Mouse (Mus musculus): ENCODE data around the gene Hist1h3h. TPM values are rescaled to one million over a fixed set of nuclear protein-coding genes. Genes with fewer than 3 reads are reported as not detected.
A peak's percentile ranks its signal among the peaks of the same experiment; 100 is the strongest.
"Not testable (repeated sequence)": the region's sequence is repeated elsewhere in the genome, so short reads cannot be mapped to it uniquely, and the experiment has no call there.

Hist1h3h gene
- 81.3 and 147 TPM in 2 replicates for polyA plus RNA-seq (2012; rRNA removed)

- 3% methylated on average over 32 of the region's 56 CpGs for WGBS
- not testable (repeated sequence) for H3K4me1 ChIP-seq (ENCODE audit: control insufficient read depth, insufficient read depth, insufficient read length); H3K27me3 ChIP-seq (ENCODE audit: control insufficient read depth, insufficient read depth, low read length); H3K36me3 ChIP-seq (ENCODE audit: control insufficient read depth, insufficient read depth, low read length)
- H3K4me3 ChIP-seq (ENCODE audit: extremely low read depth, insufficient read depth, insufficient read length) = peak within 1 kb of the TSS; percentile 50
- peak within 1 kb of the TSS; percentile 79 for H3K27ac ChIP-seq (ENCODE audit: insufficient read depth, low read length)
- DNase-seq (ENCODE audit: low read depth in 1 of 2, low spot score in 2 of 2) = peak; percentile 81 to 83
- peak; percentile 55 for TF ChIP-seq POLR2A (IDR thresholded peaks at IDR 0.05; ENCODE audit: low read depth, low read length)
These were observed at the start of gene Hist1h3h for GRCm38 (mm10) chr13:21717397-21718357. Hist1h3h (plus strand) TSS chr13:21717659.

- DNase-seq (ENCODE audit: low read depth in 1 of 2, low spot score in 2 of 2) = no peak
- TF ChIP-seq CTCF (IDR thresholded peaks at IDR 0.05; ENCODE audit: extremely low read depth, insufficient read depth, insufficient read length, insufficient replicate concordance) (no peak), POLR2A (IDR thresholded peaks at IDR 0.05; ENCODE audit: low read depth, low read length) (no peak)
- Histone ChIP-seq H3K4me1 (ENCODE audit: control insufficient read depth, insufficient read depth, insufficient read length) (no peaks in the 10 kb centered on the region), H3K27me3 (ENCODE audit: control insufficient read depth, insufficient read depth, low read length) (no peaks in the 10 kb centered on the region), H3K36me3 (ENCODE audit: control insufficient read depth, insufficient read depth, low read length) (no peaks in the 10 kb centered on the region), H3K4me3 (ENCODE audit: extremely low read depth, insufficient read depth, insufficient read length) (no peak within 1 kb of the TSS), H3K27ac (ENCODE audit: insufficient read depth, low read length) (no peak within 1 kb of the TSS)
- 88% methylated on average over 2 of the region's 2 CpGs for WGBS
These were observed 40.2 kb upstream of the Hist1h3h start, which contains the start of gene Olfr1360 for GRCm38 (mm10) chr13:21677305-21677704. Olfr1360 (minus strand) TSS chr13:21677405.

- no peak for DNase-seq (ENCODE audit: low read depth in 1 of 2, low spot score in 2 of 2)
- TF ChIP-seq POLR2A (IDR thresholded peaks at IDR 0.05; ENCODE audit: low read depth, low read length) = no peak
- no peak for TF ChIP-seq CTCF (IDR thresholded peaks at IDR 0.05; ENCODE audit: extremely low read depth, insufficient read depth, insufficient read length, insufficient replicate concordance)
- no peak within 1 kb of the TSS for H3K4me3 ChIP-seq (ENCODE audit: extremely low read depth, insufficient read depth, insufficient read length)
- H3K36me3 ChIP-seq (ENCODE audit: control insufficient read depth, insufficient read depth, low read length) = no peaks in the 10 kb centered on the region
- no peak within 1 kb of the TSS for H3K27ac ChIP-seq (ENCODE audit: insufficient read depth, low read length)
- H3K27me3 ChIP-seq (ENCODE audit: control insufficient read depth, insufficient read depth, low read length) = no peaks in the 10 kb centered on the region
- no peaks in the 10 kb centered on the region for H3K4me1 ChIP-seq (ENCODE audit: control insufficient read depth, insufficient read depth, insufficient read length)
These were observed 19.6 kb upstream of the Hist1h3h start, which contains the start of gene Olfr1359 for GRCm38 (mm10) chr13:21697811-21698210. Olfr1359 (plus strand) TSS chr13:21698111.

- Histone ChIP-seq H3K27me3 (ENCODE audit: control insufficient read depth, insufficient read depth, low read length) (no peaks in the 10 kb centered on the region), H3K36me3 (ENCODE audit: control insufficient read depth, insufficient read depth, low read length) (no peaks in the 10 kb centered on the region), H3K4me1 (ENCODE audit: control insufficient read depth, insufficient read depth, insufficient read length) (no peaks in the 10 kb centered on the region), H3K4me3 (ENCODE audit: extremely low read depth, insufficient read depth, insufficient read length) (no peak overlapping the region), H3K27ac (ENCODE audit: insufficient read depth, low read length) (no peak overlapping the region)
- TF ChIP-seq POLR2A (IDR thresholded peaks at IDR 0.05; ENCODE audit: low read depth, low read length) = no peak
- no peak for TF ChIP-seq CTCF (IDR thresholded peaks at IDR 0.05; ENCODE audit: extremely low read depth, insufficient read depth, insufficient read length, insufficient replicate concordance)
- WGBS = 74% methylated on average over 4 of the region's 4 CpGs
- DNase-seq (ENCODE audit: low read depth in 1 of 2, low spot score in 2 of 2) = no peak
These were observed 10.8 kb upstream of the Hist1h3h start for GRCm38 (mm10) chr13:21706669-21707068.

- H3K27ac ChIP-seq (ENCODE audit: insufficient read depth, low read length) = peak overlapping the region; percentile 65
- H3K4me1 ChIP-seq (ENCODE audit: control insufficient read depth, insufficient read depth, insufficient read length) = no peaks in the 10 kb centered on the region
- H3K4me3 ChIP-seq (ENCODE audit: extremely low read depth, insufficient read depth, insufficient read length) = peak overlapping the region; percentile 70
- TF ChIP-seq CTCF (IDR thresholded peaks at IDR 0.05; ENCODE audit: extremely low read depth, insufficient read depth, insufficient read length, insufficient replicate concordance) (peak; percentile 71; the same call in 1 of the 2 replicates), POLR2A (IDR thresholded peaks at IDR 0.05; ENCODE audit: low read depth, low read length) (no peak)
- peak; percentile 78 to 86 for DNase-seq (ENCODE audit: low read depth in 1 of 2, low spot score in 2 of 2)
- H3K27me3 ChIP-seq (ENCODE audit: control insufficient read depth, insufficient read depth, low read length) = no peaks in the 10 kb centered on the region
- H3K36me3 ChIP-seq (ENCODE audit: control insufficient read depth, insufficient read depth, low read length) = no peaks in the 10 kb centered on the region
- under 1% methylated on average over 32 of the region's 32 CpGs for WGBS
These were observed 7.3 kb upstream of the Hist1h3h start for GRCm38 (mm10) chr13:21710031-21710711.

- DNase-seq (ENCODE audit: low read depth in 1 of 2, low spot score in 2 of 2) = peak; percentile 74 to 75
- Histone ChIP-seq H3K4me1 (ENCODE audit: control insufficient read depth, insufficient read depth, insufficient read length) (no peaks in the 10 kb centered on the region), H3K4me3 (ENCODE audit: extremely low read depth, insufficient read depth, insufficient read length) (peak overlapping the region; percentile 52), H3K27me3 (ENCODE audit: control insufficient read depth, insufficient read depth, low read length) (no peaks in the 10 kb centered on the region), H3K36me3 (ENCODE audit: control insufficient read depth, insufficient read depth, low read length) (no peaks in the 10 kb centered on the region), H3K27ac (ENCODE audit: insufficient read depth, low read length) (peak overlapping the region; percentile 26; the same call in 1 of the 2 replicates)
- no peak for TF ChIP-seq CTCF (IDR thresholded peaks at IDR 0.05; ENCODE audit: extremely low read depth, insufficient read depth, insufficient read length, insufficient replicate concordance)
- no peak for TF ChIP-seq POLR2A (IDR thresholded peaks at IDR 0.05; ENCODE audit: low read depth, low read length)
- 5% methylated on average over 22 of the region's 22 CpGs for WGBS
These were observed 6.5 kb upstream of the Hist1h3h start for GRCm38 (mm10) chr13:21710821-21711525.

Data from spleen, adult 2 months (tissue).